Mouse (Mus musculus): ENCODE measurements at regions not wholly inside any gene's neighbourhood (a gene's known extent, or its start where the extent isn't known, plus 50 kb on each side); places are given as distances from the start of the nearest gene placed in this dataset.

DNA sequence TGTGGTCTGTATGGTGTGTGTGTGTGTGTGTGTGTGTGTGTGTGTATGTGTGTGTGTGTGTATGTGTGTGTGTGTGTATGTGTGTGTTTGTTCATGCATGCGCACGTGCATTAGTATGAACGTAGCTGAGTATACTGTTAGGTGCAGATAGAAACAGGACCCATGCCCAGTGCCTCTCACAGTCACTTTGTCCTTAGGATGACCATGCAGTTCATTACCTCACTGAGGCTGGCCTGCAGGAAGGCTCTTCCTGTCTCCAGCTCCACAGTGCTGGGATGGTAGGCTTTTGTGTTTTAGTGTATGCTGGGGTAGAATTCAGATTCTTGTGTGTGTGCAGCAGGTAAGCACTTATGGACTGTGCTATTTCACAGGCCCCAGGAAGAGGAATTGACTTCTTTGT lies 250.0 kb upstream of the Tacr3 start:
- ATAC-seq (ENCODE audit: extremely low read depth, insufficient number of reproducible peaks, low FRiP score, poor library complexity, severe bottlenecking) = no peak
- TF ChIP-seq CTCF (IDR thresholded peaks at IDR 0.05; ENCODE audit: low read depth, low read length) (no peak), POLR2AphosphoS5 (IDR thresholded peaks at IDR 0.05; ENCODE audit: insufficient replicate concordance, low read depth, low read length) (no peak), GATA1 (IDR thresholded peaks at IDR 0.05; ENCODE audit: borderline replicate concordance, low read length) (no peak), TAL1 (conservative IDR thresholded peaks at IDR 0.05; ENCODE audit: low read depth, low read length) (no peak), GATA2 (IDR thresholded peaks at IDR 0.05; ENCODE audit: borderline replicate concordance, low read depth, low read length) (no peak)

DNA sequence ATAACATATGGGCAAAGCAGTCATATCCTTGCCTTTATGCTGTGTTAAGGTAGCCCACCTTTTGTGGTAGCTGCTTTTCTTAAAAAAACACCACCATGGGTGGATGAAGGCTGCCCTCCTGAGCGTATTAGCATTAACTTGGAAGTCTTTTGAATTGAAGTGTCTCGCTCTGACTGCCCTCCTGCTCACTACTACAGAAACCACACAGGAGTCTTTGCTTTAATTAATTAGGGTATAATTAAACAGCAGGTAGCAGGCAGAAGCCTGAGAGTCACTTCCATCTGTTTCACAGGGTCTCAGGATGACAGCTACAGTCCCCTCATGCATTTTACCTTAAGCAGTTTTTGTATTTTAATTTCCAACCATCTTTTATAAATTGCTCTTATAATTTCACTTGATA lies 240.2 kb upstream of the Tacr3 start:
- no peak overlapping the region for H3K4me3 ChIP-seq (ENCODE audit: low read depth, low read length)
- no peaks in the 10 kb centered on the region for H3K27me3 ChIP-seq (ENCODE audit: insufficient read depth, low read length)
- no peaks in the 10 kb centered on the region for H3K4me1 ChIP-seq (ENCODE audit: insufficient read depth, low read depth, low read length)
- 0 out of 2 replicates have a peak, but pooled peaks cover 2% of the 10 kb centered on the region for H3K9me3 ChIP-seq (replicated peaks)
- DNase-seq (ENCODE audit: low spot score) (no peak), ATAC-seq (ENCODE audit: extremely low read depth, insufficient number of reproducible peaks, low FRiP score, poor library complexity, severe bottlenecking) (no peak)
- H3K36me3 ChIP-seq (replicated peaks) = no peaks in the 10 kb centered on the region
- no peak for TF ChIP-seq POLR2AphosphoS5 (IDR thresholded peaks at IDR 0.05; ENCODE audit: insufficient replicate concordance, low read depth, low read length)
- TF ChIP-seq GATA1 (IDR thresholded peaks at IDR 0.05; ENCODE audit: borderline replicate concordance, low read length) = no peak
- TF ChIP-seq TAL1 (conservative IDR thresholded peaks at IDR 0.05; ENCODE audit: low read depth, low read length) = no peak
- TF ChIP-seq GATA2 (IDR thresholded peaks at IDR 0.05; ENCODE audit: borderline replicate concordance, low read depth, low read length) = no peak
- TF ChIP-seq CTCF (IDR thresholded peaks at IDR 0.05; ENCODE audit: low read depth, low read length) = no peak

More for the DNA sequence above, 250.0 kb upstream of the Tacr3 start:
- no peak for DNase-seq (ENCODE audit: low spot score)
- H3K27me3 ChIP-seq (ENCODE audit: insufficient read depth, low read length) = no peaks in the 10 kb centered on the region
- H3K9me3 ChIP-seq (replicated peaks) = peaks cover 14% of the 10 kb centered on the region
- H3K4me3 ChIP-seq (ENCODE audit: low read depth, low read length) = no peak overlapping the region
- no peaks in the 10 kb centered on the region for H3K36me3 ChIP-seq (replicated peaks)
- H3K4me1 ChIP-seq (ENCODE audit: insufficient read depth, low read depth, low read length) = no peaks in the 10 kb centered on the region

DNA sequence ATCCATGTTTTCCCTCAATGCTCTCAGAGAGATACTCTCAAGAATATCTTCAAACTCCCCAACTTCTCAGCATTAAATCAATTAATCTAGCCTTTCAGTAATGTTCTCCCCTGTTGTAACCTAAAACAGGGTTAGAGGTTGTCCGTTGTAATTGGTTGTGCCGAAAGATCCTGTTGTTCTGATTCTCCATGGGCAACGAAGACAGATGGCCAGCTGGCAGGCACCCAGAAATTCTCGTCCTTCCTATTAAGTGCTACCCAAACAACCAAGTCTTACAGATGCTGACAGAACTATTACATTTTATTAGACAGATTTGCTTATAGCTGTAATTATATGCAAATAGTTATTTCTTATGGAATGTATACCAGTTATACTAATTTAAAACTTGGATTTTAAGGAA lies 225.9 kb upstream of the Tacr3 start:
- H3K9me3 ChIP-seq (replicated peaks) = no peaks in the 10 kb centered on the region; the same call in 1 of the 2 replicates
- H3K4me1 ChIP-seq (ENCODE audit: insufficient read depth, low read depth, low read length) = no peaks in the 10 kb centered on the region
- TF ChIP-seq CTCF (IDR thresholded peaks at IDR 0.05; ENCODE audit: low read depth, low read length) (no peak), GATA2 (IDR thresholded peaks at IDR 0.05; ENCODE audit: borderline replicate concordance, low read depth, low read length) (no peak), GATA1 (IDR thresholded peaks at IDR 0.05; ENCODE audit: borderline replicate concordance, low read length) (no peak)
- no peak overlapping the region for H3K4me3 ChIP-seq (ENCODE audit: low read depth, low read length)
- no peaks in the 10 kb centered on the region for H3K27me3 ChIP-seq (ENCODE audit: insufficient read depth, low read length)
- no peaks in the 10 kb centered on the region for H3K36me3 ChIP-seq (replicated peaks)
- ATAC-seq (ENCODE audit: extremely low read depth, insufficient number of reproducible peaks, low FRiP score, poor library complexity, severe bottlenecking) = no peak
- no peak for DNase-seq (ENCODE audit: low spot score)

DNA sequence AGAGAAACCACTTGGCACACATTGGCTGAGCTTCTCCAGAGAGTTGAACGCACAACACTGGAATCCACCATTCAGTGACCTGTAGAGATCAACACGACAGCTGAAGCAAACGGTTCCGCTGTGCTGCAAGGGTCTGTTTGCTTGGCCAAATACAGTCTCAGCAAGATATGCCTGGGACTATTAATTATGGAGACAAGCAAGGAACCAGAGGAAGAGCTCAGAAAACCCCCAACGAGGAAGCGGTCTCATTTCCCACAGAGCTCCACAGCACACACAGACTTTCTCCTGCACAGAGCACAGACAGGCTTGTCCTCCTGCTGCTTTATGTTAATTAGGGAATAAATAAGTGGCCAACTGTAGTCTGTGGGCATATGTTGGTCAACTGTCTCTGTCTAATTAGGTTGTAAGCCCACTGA lies 223.4 kb upstream of the Tacr3 start:
- ATAC-seq (ENCODE audit: extremely low read depth, insufficient number of reproducible peaks, low FRiP score, poor library complexity, severe bottlenecking) (no peak), DNase-seq (ENCODE audit: low spot score) (no peak)
- no peak overlapping the region for H3K4me3 ChIP-seq (ENCODE audit: low read depth, low read length)
- H3K36me3 ChIP-seq (replicated peaks) = no peaks in the 10 kb centered on the region
- no peaks in the 10 kb centered on the region for H3K4me1 ChIP-seq (ENCODE audit: insufficient read depth, low read depth, low read length)
- H3K27me3 ChIP-seq (ENCODE audit: insufficient read depth, low read length) = no peaks in the 10 kb centered on the region
- no peak for TF ChIP-seq GATA1 (IDR thresholded peaks at IDR 0.05; ENCODE audit: borderline replicate concordance, low read length)
- TF ChIP-seq GATA2 (IDR thresholded peaks at IDR 0.05; ENCODE audit: borderline replicate concordance, low read depth, low read length) = no peak
- TF ChIP-seq TAL1 (conservative IDR thresholded peaks at IDR 0.05; ENCODE audit: low read depth, low read length) = no peak
- TF ChIP-seq CTCF (IDR thresholded peaks at IDR 0.05; ENCODE audit: low read depth, low read length) = no peak
- no peak for TF ChIP-seq POLR2AphosphoS5 (IDR thresholded peaks at IDR 0.05; ENCODE audit: insufficient replicate concordance, low read depth, low read length)
- H3K9me3 ChIP-seq (replicated peaks) = no peaks in the 10 kb centered on the region

DNA sequence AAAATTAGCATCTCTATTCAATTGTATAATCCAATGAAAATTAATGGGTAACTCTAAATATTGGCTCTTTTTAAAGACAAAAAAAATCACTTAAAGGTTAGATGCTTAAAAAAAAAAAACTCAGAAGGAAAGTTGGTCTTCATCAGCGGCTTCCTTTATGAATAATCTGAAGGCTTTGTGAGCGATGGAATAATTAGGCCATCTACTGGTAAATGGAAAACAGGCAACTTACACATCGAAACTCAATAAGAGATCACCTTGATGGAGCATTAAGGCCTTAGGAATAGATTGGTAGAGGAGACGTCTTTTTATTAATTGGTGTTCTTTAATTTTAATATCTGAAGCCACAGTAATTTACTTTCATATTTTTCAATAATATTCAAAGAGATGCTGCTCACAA lies 218.6 kb upstream of the Tacr3 start:
- Histone ChIP-seq H3K4me3 (ENCODE audit: low read depth, low read length) (no peak overlapping the region), H3K9me3 (replicated peaks) (no peaks in the 10 kb centered on the region), H3K27me3 (ENCODE audit: insufficient read depth, low read length) (no peaks in the 10 kb centered on the region), H3K36me3 (replicated peaks) (no peaks in the 10 kb centered on the region), H3K4me1 (ENCODE audit: insufficient read depth, low read depth, low read length) (no peaks in the 10 kb centered on the region)
- no peak for DNase-seq (ENCODE audit: low spot score)
- no peak for ATAC-seq (ENCODE audit: extremely low read depth, insufficient number of reproducible peaks, low FRiP score, poor library complexity, severe bottlenecking)
- TF ChIP-seq GATA1 (IDR thresholded peaks at IDR 0.05; ENCODE audit: borderline replicate concordance, low read length) = no peak
- no peak for TF ChIP-seq TAL1 (conservative IDR thresholded peaks at IDR 0.05; ENCODE audit: low read depth, low read length)
- TF ChIP-seq POLR2AphosphoS5 (IDR thresholded peaks at IDR 0.05; ENCODE audit: insufficient replicate concordance, low read depth, low read length) = no peak
- TF ChIP-seq GATA2 (IDR thresholded peaks at IDR 0.05; ENCODE audit: borderline replicate concordance, low read depth, low read length) = no peak
- no peak for TF ChIP-seq CTCF (IDR thresholded peaks at IDR 0.05; ENCODE audit: low read depth, low read length)

DNA sequence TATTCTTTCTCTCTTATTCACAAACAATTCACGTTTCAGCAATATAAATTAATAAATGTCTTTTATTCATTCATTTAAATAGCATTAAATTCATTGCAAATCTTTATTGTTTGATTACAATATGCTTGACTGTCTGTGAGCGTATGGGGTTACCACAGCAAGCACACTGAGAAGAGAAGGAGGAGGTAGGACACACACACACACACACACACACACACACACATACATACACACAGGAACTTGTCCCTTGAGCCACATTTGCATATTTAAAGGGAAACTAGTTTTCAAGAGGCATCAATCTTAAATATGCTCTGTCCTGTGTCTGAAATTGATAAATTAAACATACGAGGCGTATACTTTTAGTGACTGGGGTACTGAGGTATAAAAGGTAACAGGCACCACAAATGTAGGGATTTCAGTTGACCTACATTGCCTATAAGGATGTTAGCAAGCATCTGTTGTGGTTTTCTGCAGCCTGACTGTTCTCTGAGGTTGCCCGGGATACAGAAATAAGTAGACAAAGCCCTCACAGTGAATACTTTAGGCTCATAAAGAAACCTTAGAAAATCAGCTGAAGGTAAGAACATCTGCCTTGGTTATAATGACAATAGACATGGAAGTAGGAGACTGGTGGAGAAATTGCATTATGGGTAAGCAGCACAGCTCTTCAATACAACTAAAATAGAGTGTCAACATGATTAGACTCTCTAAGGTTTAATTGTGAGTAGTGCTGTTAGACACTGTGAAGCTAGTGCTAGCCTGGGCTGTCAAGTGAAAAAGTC lies 217.1 kb upstream of the Tacr3 start:
- no peak for ATAC-seq (ENCODE audit: extremely low read depth, insufficient number of reproducible peaks, low FRiP score, poor library complexity, severe bottlenecking)

More for the DNA sequence above, 217.1 kb upstream of the Tacr3 start:
- Histone ChIP-seq H3K27me3 (ENCODE audit: insufficient read depth, low read length) (no peaks in the 10 kb centered on the region), H3K4me3 (ENCODE audit: low read depth, low read length) (no peak overlapping the region), H3K36me3 (replicated peaks) (no peaks in the 10 kb centered on the region), H3K9me3 (replicated peaks) (no peaks in the 10 kb centered on the region), H3K4me1 (ENCODE audit: insufficient read depth, low read depth, low read length) (no peaks in the 10 kb centered on the region)
- TF ChIP-seq CTCF (IDR thresholded peaks at IDR 0.05; ENCODE audit: low read depth, low read length) = no peak
- no peak for TF ChIP-seq TAL1 (conservative IDR thresholded peaks at IDR 0.05; ENCODE audit: low read depth, low read length)
- TF ChIP-seq POLR2AphosphoS5 (IDR thresholded peaks at IDR 0.05; ENCODE audit: insufficient replicate concordance, low read depth, low read length) = no peak
- no peak for TF ChIP-seq GATA2 (IDR thresholded peaks at IDR 0.05; ENCODE audit: borderline replicate concordance, low read depth, low read length)
- DNase-seq (ENCODE audit: low spot score) = no peak

Measured in G1E (cell line).